Mouse (Mus musculus) G1E (cell line): ENCODE results near the gene LTO1.

Source experiments
- CTCF ChIP-seq: IDR thresholded peaks from 2 replicates; pipeline ENCODE4 v1.5.1; 2012; ENCODE audit warnings: low read depth, low read length, inconsistent platforms, mixed read lengths
- GATA1 ChIP-seq: IDR thresholded peaks from 2 replicates; pipeline ENCODE4 v1.6.1; 2012; ENCODE audit warnings: borderline replicate concordance, low read length, inconsistent platforms, mixed read lengths
- POLR2AphosphoS5 ChIP-seq: IDR thresholded peaks from 2 replicates; pipeline ENCODE4 v1.6.1; 2012; ENCODE audit warnings: low read depth, low read length, inconsistent platforms; ENCODE audit not compliant: insufficient replicate concordance

GRCm38 (mm10) chr7:144878401-144878800 is 36.5 kb upstream of the LTO1 start:
- no peak for TF ChIP-seq CTCF
- TF ChIP-seq POLR2AphosphoS5, result no peak
- no peak for TF ChIP-seq GATA1
